Mouse (Mus musculus) heart, embryonic 11.5 days (tissue): ENCODE measurements around the gene Fbxo22. TPM values are rescaled to one million over a fixed set of nuclear protein-coding genes. Genes with fewer than 3 reads are reported as not detected.
"Not testable (repeated sequence)": the region's sequence is repeated elsewhere in the genome, so short reads cannot be mapped to it uniquely, and the experiment has no call there.

Experiments used
- ATAC-seq: fragments of 200-750 bp; cut with Nextera tagmentation; replicated peaks from 2 replicates; pipeline ENCODE4 v1.8.0; 2017; ENCODE audit warnings: moderate library complexity; ENCODE audit not compliant: insufficient number of reproducible peaks, low FRiP score, low TSS enrichment
- H3K27ac ChIP-seq: fragments of 300-500 bp; sonication (generic); 2 replicates; pipeline ENCODE4 v1.5.1; 2014; ENCODE audit warnings: mild to moderate bottlenecking, low read depth, low read length
- H3K27me3 ChIP-seq: fragments of 300-500 bp; sonication (generic); 2 replicates; pipeline ENCODE4 v1.6.1; 2014; ENCODE audit warnings: mild to moderate bottlenecking, low read length, mixed read lengths; ENCODE audit not compliant: control insufficient read depth, insufficient read depth
- H3K36me3 ChIP-seq: fragments of 300-500 bp; sonication (generic); 2 replicates; pipeline ENCODE4 v1.6.1; 2014; ENCODE audit warnings: mild to moderate bottlenecking, low read length, moderate library complexity, mixed read lengths; ENCODE audit not compliant: control insufficient read depth, insufficient read depth
- H3K4me1 ChIP-seq: fragments of 300-500 bp; sonication (generic); 2 replicates; pipeline ENCODE4 v1.6.1; 2014; ENCODE audit warnings: low read length; ENCODE audit not compliant: control insufficient read depth, insufficient read depth
- H3K4me2 ChIP-seq: fragments of 300-500 bp; sonication (generic); 2 replicates; pipeline ENCODE4 v1.6.1; 2014; ENCODE audit warnings: mild to moderate bottlenecking, moderate library complexity
- H3K4me3 ChIP-seq: fragments of 300-500 bp; sonication (generic); 2 replicates; pipeline ENCODE4 v1.5.1; 2014; ENCODE audit warnings: low read depth, low read length
- H3K9ac ChIP-seq: fragments of 300-500 bp; sonication (generic); 2 replicates; pipeline ENCODE4 v1.6.1; 2014; ENCODE audit warnings: mild to moderate bottlenecking, low read depth, low read length, moderate library complexity
- H3K9me3 ChIP-seq: fragments of 300-500 bp; sonication (generic); replicated peaks from 2 replicates; pipeline ENCODE4 v1.6.1; 2016; ENCODE audit warnings: low read length; ENCODE audit not compliant: control insufficient read depth
- whole genome bisulfite sequencing: fragments of 180-500 bp; shearing (Covaris S2); extraction: QIAGEN DNeasy Blood & Tissue Kit; methylation state at CpG from one replicate; pipeline ENCODE4 v1.1.7; 2014; ENCODE audit not compliant: insufficient replicate concordance; 5-methylcytosine and 5-hydroxymethylcytosine counted together
- polyA plus RNA-seq: library from polyadenylated mRNA; unstranded; fragments of >200 nt; fragmentation: Nextera tagmentation; extraction: Ambion mirVana; gene quantifications from 2 replicates; pipeline ENCODE4 v1.2.1, GENCODE M21; 2014

The Fbxo22 gene
- polyA plus RNA-seq, 1 experiment from 2014 or later = 64.5 TPM

DNA sequence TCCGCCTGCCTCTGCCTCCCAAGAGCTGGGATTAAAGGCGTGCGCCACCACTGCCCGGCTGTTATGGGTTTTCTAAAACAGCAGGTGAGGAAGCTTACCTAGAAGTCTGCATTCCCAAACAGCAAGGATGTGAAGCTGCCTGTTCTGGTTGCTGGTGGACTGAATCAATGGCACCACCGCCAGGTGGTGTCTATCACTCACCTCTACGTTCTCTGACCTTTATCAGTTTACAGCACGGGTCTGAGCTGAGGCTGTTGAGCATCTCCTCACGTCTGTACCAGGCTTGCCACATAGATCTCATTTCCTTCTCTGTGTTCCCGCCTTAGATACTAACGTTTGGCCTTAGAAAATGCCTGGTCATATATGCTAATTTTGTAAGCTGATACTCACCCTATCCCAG, 20.3 kb downstream of the Fbxo22 start:
- Histone ChIP-seq H3K4me3 (no peak overlapping the region), H3K27me3 (no peaks in the 10 kb centered on the region), H3K9me3 (no peaks in the 10 kb centered on the region), H3K9ac (no peak overlapping the region), H3K36me3 (peaks cover 6% of the 10 kb centered on the region; the same call in 1 of the 2 replicates), H3K27ac (no peak overlapping the region), H3K4me2 (no peak overlapping the region), H3K4me1 (no peaks in the 10 kb centered on the region)
- ATAC-seq = no peak
- 52% methylated on average over 10 of the region's 10 CpGs for WGBS

DNA sequence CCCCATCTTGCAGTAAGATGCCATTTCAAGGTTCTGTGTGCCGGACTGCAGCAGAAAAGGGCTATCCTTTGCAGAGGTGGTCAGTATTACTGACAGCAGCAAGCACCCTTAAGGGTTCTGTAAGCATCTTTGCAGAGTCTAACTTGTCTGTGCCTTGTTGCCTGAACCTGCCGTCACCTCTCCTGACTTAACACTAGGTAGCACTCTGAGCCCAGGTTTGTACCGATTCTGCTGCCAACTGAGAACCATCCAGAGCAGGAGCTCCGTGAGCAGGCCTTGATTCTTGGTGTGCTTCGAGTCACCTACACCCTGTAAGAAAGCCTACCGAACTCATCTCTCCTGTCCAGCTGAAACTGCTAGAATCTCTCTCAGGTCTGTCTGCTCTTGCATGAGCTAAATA, 22.8 kb downstream of the Fbxo22 start:
- no peak overlapping the region for H3K27ac ChIP-seq
- 55% methylated on average over 6 of the region's 6 CpGs for WGBS
- no peak overlapping the region for H3K9ac ChIP-seq
- ATAC-seq = no peak
- H3K4me3 ChIP-seq = no peak overlapping the region
- H3K9me3 ChIP-seq = no peaks in the 10 kb centered on the region
- H3K36me3 ChIP-seq = no peaks in the 10 kb centered on the region
- no peaks in the 10 kb centered on the region for H3K27me3 ChIP-seq
- H3K4me2 ChIP-seq = no peak overlapping the region
- no peaks in the 10 kb centered on the region for H3K4me1 ChIP-seq

DNA sequence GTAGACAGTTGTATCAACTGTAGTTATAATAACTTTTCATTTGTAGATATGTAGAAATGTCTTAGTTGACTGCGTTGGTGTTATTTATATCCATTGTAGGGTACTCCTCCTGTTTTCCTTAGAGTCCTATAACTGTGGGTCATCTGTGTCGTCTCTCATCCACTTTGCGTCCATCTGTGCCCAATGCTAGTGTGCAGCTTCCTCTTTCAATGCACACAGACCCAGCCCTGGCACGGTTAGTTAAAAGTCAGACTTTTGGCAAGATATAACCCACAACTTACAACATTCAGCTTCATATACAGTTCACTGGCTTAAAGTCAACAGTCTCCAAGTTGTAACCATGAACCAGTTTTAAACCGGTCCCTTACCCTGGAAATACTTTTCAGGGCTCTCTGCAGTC, 23.4 kb downstream of the Fbxo22 start:
- Histone ChIP-seq H3K27me3 (no peaks in the 10 kb centered on the region), H3K4me2 (no peak overlapping the region), H3K36me3 (no peaks in the 10 kb centered on the region), H3K27ac (no peak overlapping the region), H3K9ac (no peak overlapping the region), H3K4me3 (no peak overlapping the region), H3K4me1 (no peaks in the 10 kb centered on the region), H3K9me3 (no peaks in the 10 kb centered on the region)
- WGBS = 87% methylated on average over 5 of the region's 5 CpGs
- ATAC-seq = no peak

DNA sequence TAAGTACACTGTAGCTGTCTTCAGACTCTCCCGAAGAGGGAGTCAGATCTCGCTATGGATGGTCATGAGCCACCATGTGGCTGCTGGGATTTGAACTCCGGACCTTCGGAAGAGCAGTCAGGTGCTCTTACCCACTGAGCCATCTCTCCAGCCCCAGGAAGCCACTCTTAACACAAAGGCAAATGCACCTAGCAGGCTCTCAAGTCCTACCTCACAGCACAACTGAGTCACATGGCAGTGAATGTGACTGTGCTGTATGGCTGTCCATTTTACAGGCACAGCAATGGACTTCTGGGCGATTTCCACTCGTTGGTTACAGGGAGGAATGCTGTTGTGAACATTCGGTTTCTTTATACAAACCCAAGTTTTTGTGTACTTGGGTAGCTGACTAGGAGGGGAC, 23.9 kb downstream of the Fbxo22 start:
- H3K9ac ChIP-seq = no peak overlapping the region
- no peak overlapping the region for H3K4me2 ChIP-seq
- H3K4me3 ChIP-seq = no peak overlapping the region
- 84% methylated on average over 7 of the region's 7 CpGs for WGBS
- H3K27me3 ChIP-seq = no peaks in the 10 kb centered on the region
- no peak overlapping the region for H3K27ac ChIP-seq
- no peaks in the 10 kb centered on the region for H3K36me3 ChIP-seq
- no peak for ATAC-seq
- no peaks in the 10 kb centered on the region for H3K4me1 ChIP-seq
- no peaks in the 10 kb centered on the region for H3K9me3 ChIP-seq

DNA sequence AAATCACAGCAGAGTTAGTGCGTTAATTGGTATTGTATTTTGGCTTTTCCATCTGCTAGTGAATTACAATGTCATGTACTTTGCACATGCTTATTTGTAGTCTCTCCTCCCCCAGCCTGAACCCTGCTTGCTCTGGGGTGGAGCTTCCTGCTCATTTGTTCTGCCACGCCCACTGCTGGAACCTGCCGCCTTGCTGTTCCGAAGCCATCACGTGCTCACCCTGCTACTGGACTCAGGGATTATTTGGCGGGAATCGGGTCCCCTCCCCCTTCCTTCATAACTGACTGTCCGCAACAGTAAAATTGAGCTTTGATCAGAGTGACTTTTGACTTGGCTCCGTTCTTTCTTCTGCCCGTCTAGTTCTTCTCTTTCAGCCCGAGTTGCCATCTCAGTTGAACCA, 24.4 kb downstream of the Fbxo22 start:
- H3K4me1 ChIP-seq, H3K27ac ChIP-seq, H3K9ac ChIP-seq, H3K4me3 ChIP-seq, ATAC-seq, H3K4me2 ChIP-seq, H3K27me3 ChIP-seq, H3K36me3 ChIP-seq, H3K9me3 ChIP-seq: not testable (repeated sequence)
- WGBS = 57% methylated on average over 11 of the region's 11 CpGs

DNA sequence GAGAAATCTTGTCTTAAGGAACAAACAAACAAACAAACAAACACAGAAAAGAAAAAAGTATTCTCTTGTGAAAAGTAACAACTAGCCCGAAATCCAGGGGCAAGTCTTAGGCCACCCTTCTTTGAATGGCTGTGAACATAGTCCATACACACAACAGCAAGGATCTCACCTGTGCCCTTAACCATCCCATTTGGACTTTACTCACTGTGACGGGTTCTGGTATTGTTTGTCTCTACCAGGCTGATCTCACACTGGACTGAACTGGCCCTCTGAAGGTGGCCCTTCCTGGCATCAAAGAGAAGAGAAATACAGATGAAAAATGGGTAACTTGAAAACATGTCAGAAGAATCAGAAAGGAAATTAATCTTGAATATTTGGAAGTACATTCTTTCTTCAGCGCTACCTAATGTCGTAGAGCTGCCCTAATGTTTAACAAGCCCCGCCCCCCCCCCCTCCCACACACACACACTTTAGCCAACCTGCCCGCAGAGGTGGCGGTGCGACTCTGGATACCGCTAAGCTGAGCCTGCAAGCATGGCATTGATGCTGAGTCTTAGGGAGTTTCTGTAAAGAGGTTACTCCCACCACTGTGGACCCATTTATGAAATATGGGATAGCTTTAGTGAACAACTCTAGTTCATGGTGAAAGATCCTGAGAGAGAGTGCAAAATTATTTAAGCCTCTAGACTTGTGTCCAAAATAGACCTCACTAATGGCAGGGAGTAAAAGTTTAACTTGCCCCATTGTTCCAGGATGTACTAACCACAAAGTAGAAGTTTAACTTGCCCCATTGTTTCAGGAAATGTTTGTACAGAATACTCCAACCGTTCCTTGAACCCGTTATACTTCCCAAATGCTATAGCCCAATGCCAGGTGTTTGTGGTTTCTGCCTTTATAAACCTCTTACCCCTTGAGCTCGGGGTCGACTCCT, 27.8 kb downstream of the Fbxo22 start:
- 69% methylated on average over 13 of the region's 13 CpGs for WGBS

DNA sequence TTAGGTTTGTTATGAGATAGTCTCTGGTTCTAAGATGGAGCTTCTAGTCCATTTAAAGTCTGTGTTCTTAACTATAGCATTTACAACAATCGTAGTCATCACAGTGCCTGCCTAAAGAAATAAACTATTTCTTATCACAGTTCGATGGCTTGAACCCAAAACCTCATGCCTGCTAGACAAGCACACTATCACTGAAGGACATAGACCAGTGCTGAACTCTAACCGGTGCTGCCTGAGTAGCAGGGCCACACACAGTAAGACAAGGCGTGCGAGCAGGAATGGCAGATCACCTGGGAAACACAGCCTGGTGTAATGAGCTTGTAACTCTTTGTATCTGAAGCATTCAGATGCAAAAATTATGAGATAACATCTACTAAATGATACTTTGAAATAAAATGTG, 32.1 kb downstream of the Fbxo22 start:
- ATAC-seq = no peak
- Histone ChIP-seq H3K4me2 (no peak overlapping the region), H3K9me3 (no peaks in the 10 kb centered on the region), H3K4me1 (no peaks in the 10 kb centered on the region), H3K36me3 (no peaks in the 10 kb centered on the region), H3K4me3 (no peak overlapping the region), H3K27ac (no peak overlapping the region), H3K9ac (no peak overlapping the region), H3K27me3 (no peaks in the 10 kb centered on the region)
- WGBS = 58% methylated on average over 5 of the region's 5 CpGs

More for the DNA sequence above, 27.8 kb downstream of the Fbxo22 start:
- no peaks in the 10 kb centered on the region for H3K27me3 ChIP-seq
- no peaks in the 10 kb centered on the region for H3K36me3 ChIP-seq
- no peaks in the 10 kb centered on the region for H3K9me3 ChIP-seq
- no peak overlapping the region for H3K4me2 ChIP-seq
- no peak overlapping the region for H3K9ac ChIP-seq
- no peak for ATAC-seq
- no peaks in the 10 kb centered on the region for H3K4me1 ChIP-seq
- H3K27ac ChIP-seq = no peak overlapping the region
- no peak overlapping the region for H3K4me3 ChIP-seq

DNA sequence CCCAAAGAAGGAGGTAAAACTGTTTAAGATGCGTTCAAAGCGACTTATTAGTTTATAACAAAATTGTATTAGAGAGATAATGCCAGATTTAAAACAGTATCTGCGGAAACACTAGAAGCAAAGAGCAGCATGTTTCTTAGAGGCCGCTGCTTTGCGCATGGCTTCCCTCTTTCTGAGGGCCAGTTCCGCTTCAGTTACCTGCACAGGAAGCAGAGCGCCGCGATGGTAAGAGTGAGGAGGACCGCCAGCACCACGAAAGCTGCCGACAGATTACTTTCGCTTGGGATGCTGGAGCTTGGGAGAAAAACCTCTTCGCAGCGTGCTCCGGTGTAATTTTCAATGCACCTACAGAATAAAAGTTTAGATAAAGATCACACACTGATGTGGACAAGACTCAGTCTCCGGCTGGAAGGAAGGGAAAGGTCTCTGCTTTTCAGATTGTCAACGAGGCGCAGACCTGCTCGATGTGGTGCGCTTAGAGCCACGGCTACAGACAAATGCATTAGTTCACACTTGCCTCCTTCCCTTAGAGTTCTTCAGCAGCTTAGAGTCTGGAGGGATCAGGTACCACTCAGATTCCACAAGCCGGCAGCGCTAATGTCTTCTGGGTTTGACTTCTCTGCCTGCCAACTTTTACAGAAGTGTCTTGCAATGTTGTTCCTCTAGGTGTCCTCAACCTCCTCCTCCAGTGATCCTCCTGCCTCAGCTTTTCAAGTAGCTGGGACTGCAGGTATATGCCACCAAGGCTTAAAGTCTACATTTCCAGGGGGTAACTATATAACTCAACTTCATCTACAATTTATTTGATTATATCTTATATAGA, 33.3 kb downstream of the Fbxo22 start:
- no peak for ATAC-seq
- no peak overlapping the region for H3K9ac ChIP-seq
- no peaks in the 10 kb centered on the region for H3K9me3 ChIP-seq
- no peaks in the 10 kb centered on the region for H3K27me3 ChIP-seq
- H3K4me2 ChIP-seq = peak overlapping the region; percentile 70
- H3K4me3 ChIP-seq = peak overlapping the region; percentile 31
- H3K36me3 ChIP-seq = no peaks in the 10 kb centered on the region
- H3K27ac ChIP-seq = no peak overlapping the region
- no peaks in the 10 kb centered on the region for H3K4me1 ChIP-seq
- 32% methylated on average over 24 of the region's 24 CpGs for WGBS
